8 mouse cellular contexts compared by ENCODE assay signal in genomic region chr16:91452363-91452896, GRCm38 (mm10). TPM values are rescaled to one million over a fixed set of nuclear protein-coding genes. Genes with fewer than 3 reads are reported as not detected.
A peak's percentile ranks its signal among the peaks of the same experiment; 100 is the strongest.
DNase-seq lines count a peak whose midpoint lies in the region; ATAC-seq and TF ChIP-seq lines count a peak whose summit lies in the region.

No protein-coding gene starts in this region.

- no peaks in the 10 kb centered on the region for H3K27me3 ChIP-seq in liver, adult 2 months (ENCODE audit: control insufficient read depth, insufficient read depth, low read length)
- no peaks in the 10 kb centered on the region for H3K27me3 ChIP-seq in liver, embryonic 11.5 days (replicated peaks; ENCODE audit: control insufficient read depth, insufficient read depth, low read length)
- no peaks in the 10 kb centered on the region for H3K27me3 ChIP-seq in intestine, postnatal 0 days (replicated peaks; ENCODE audit: control insufficient read depth, insufficient read depth, low read length)
- no peaks in the 10 kb centered on the region for H3K27me3 ChIP-seq in splenic B cell, adult 2 months (ENCODE audit: control insufficient read depth, insufficient read depth, low read length, poor library complexity, severe bottlenecking)
- no peaks in the 10 kb centered on the region for H3K27me3 ChIP-seq in forebrain, embryonic 10.5 days (ENCODE audit: poor library complexity, severe bottlenecking)

- H3K27ac ChIP-seq in liver, adult 2 months (replicated peaks; ENCODE audit: insufficient read depth, low read depth, low read length), result peak overlapping the region; percentile 42
- H3K27ac ChIP-seq in liver, embryonic 11.5 days (ENCODE audit: low read depth, low read length), result no peak overlapping the region
- no peak overlapping the region for H3K27ac ChIP-seq in intestine, postnatal 0 days (ENCODE audit: low read depth, low read length)
- H3K27ac ChIP-seq in forebrain, embryonic 10.5 days, result no peak overlapping the region

- no peak for TF ChIP-seq POLR2A in liver, adult 2 months (IDR thresholded peaks at IDR 0.05; ENCODE audit: extremely low read depth, insufficient read depth, low read length)

- TF ChIP-seq CTCF in liver, adult 2 months (IDR thresholded peaks at IDR 0.05; ENCODE audit: low read depth, low read length), result peak; percentile 12; the same call in 1 of the 2 replicates
- TF ChIP-seq CTCF in intestine, postnatal 0 days (IDR thresholded peaks at IDR 0.05; ENCODE audit: low read depth), result no peak

- H3K36me3 ChIP-seq in liver, adult 2 months (ENCODE audit: control insufficient read depth, insufficient read depth, low read length), result no peaks in the 10 kb centered on the region
- H3K36me3 ChIP-seq in liver, embryonic 11.5 days (ENCODE audit: control insufficient read depth, insufficient read depth, low read length), result no peaks in the 10 kb centered on the region
- H3K36me3 ChIP-seq in intestine, postnatal 0 days (ENCODE audit: control insufficient read depth, insufficient read depth), result no peaks in the 10 kb centered on the region
- H3K36me3 ChIP-seq in splenic B cell, adult 2 months (ENCODE audit: control insufficient read depth, insufficient read depth, low read length, poor library complexity, severe bottlenecking), result no peaks in the 10 kb centered on the region
- no peaks in the 10 kb centered on the region for H3K36me3 ChIP-seq in forebrain, embryonic 10.5 days (replicated peaks)

- peak; percentile 94 for DNase-seq in liver, adult 2 months (ENCODE audit: extremely low read depth, low read depth, low spot score)
- no peak for DNase-seq in liver, embryonic 11.5 days (ENCODE audit: low spot score)
- peak; percentile 44 for DNase-seq in splenic B cell, adult 2 months (ENCODE audit: low read depth, low spot score)
- no peak for DNase-seq in cerebellum, postnatal 4 days (ENCODE audit: low spot score in 2 of 2)
- DNase-seq in thymus, postnatal 14 days, result no peak
- no peak for DNase-seq in forebrain, embryonic 10.5 days (ENCODE audit: extremely low spot score, low spot score)

- H3K4me1 ChIP-seq in liver, adult 2 months (ENCODE audit: control insufficient read depth, insufficient read depth, low read length), result peaks cover 18% of the 10 kb centered on the region
- H3K4me1 ChIP-seq in liver, embryonic 11.5 days (replicated peaks; ENCODE audit: control insufficient read depth, insufficient read depth, low read length), result peaks cover 27% of the 10 kb centered on the region
- 0 out of 2 replicates have a peak, but pooled peaks cover 2% of the 10 kb centered on the region for H3K4me1 ChIP-seq in intestine, postnatal 0 days (replicated peaks; ENCODE audit: control insufficient read depth, insufficient read depth, low read length)
- H3K4me1 ChIP-seq in forebrain, embryonic 10.5 days, result peaks cover 3% of the 10 kb centered on the region; the same call in 1 of the 2 replicates

- H3K4me2 ChIP-seq in liver, embryonic 11.5 days, result no peak overlapping the region
- H3K4me2 ChIP-seq in intestine, postnatal 0 days (replicated peaks; ENCODE audit: low read depth), result no peak overlapping the region

- H3K9me3 ChIP-seq in liver, embryonic 11.5 days (ENCODE audit: control insufficient read depth, low read length), result no peaks in the 10 kb centered on the region
- H3K9me3 ChIP-seq in intestine, postnatal 0 days (ENCODE audit: control insufficient read depth), result no peaks in the 10 kb centered on the region
- H3K9me3 ChIP-seq in forebrain, embryonic 10.5 days, result no peaks in the 10 kb centered on the region

- WGBS in liver, adult 2 months, result 16% methylated on average over 6 of the region's 6 CpGs
- WGBS in liver, embryonic 11.5 days, result 58% methylated on average over 6 of the region's 6 CpGs
- 25% methylated on average over 6 of the region's 6 CpGs for WGBS in intestine, postnatal 0 days
- WGBS in forebrain, embryonic 10.5 days, result 86% methylated on average over 6 of the region's 6 CpGs

- H3K9ac ChIP-seq in liver, adult 2 months (ENCODE audit: low read depth, low read length), result no peak overlapping the region
- no peak overlapping the region for H3K9ac ChIP-seq in liver, embryonic 11.5 days (ENCODE audit: low read depth, low read length)
- H3K9ac ChIP-seq in intestine, postnatal 0 days (ENCODE audit: low read depth, low read length), result no peak overlapping the region

- H3K4me3 ChIP-seq in liver, adult 2 months (ENCODE audit: insufficient read depth, low read depth, low read length), result no peak overlapping the region
- no peak overlapping the region for H3K4me3 ChIP-seq in liver, embryonic 11.5 days (ENCODE audit: low read depth, low read length)
- no peak overlapping the region for H3K4me3 ChIP-seq in intestine, postnatal 0 days (ENCODE audit: low read depth, low read length)
- H3K4me3 ChIP-seq in forebrain, embryonic 10.5 days, result no peak overlapping the region

- ATAC-seq in liver, embryonic 11.5 days (replicated peaks; ENCODE audit: low FRiP score), result no peak
- peak; percentile 45; the same call in 1 of the 2 replicates for ATAC-seq in common myeloid progenitor, adult 5-6 weeks (replicated peaks; ENCODE audit: low read depth, poor library complexity, severe bottlenecking)
- peak; percentile 44 for ATAC-seq in intestine, postnatal 0 days

- H3K79me2 ChIP-seq in liver, adult 2 months (ENCODE audit: control insufficient read depth, insufficient read depth, low read length), result no peaks in the 10 kb centered on the region

RNA-seq across cellular contexts. Expression of gene Ifnar1, which starts 32.6 kb away (rescaled TPM):
- 26.4 and 28.3 TPM in 2 replicates for total RNA-seq in liver, adult 2 months (2014; rRNA removed)
- polyA plus RNA-seq in liver, adult 2 months (2012; rRNA removed), result 11.9 and 14.0 TPM in 2 replicates
- 32.6 and 35.5 TPM in 2 replicates for polyA plus RNA-seq in liver, embryonic 11.5 days (2014; fragmentation: Nextera tagmentation; extraction: Ambion mirVana)
- total RNA-seq in common myeloid progenitor, adult 5-6 weeks (2017), result 34.6 and 43.3 TPM in 2 replicates
- 18.2 and 21.6 TPM in 2 replicates for polyA plus RNA-seq in intestine, postnatal 0 days (2015; fragmentation: Nextera tagmentation; extraction: Ambion mirVana)
- polyA plus RNA-seq in forebrain, embryonic 10.5 days (2016; fragmentation: Nextera tagmentation; extraction: Ambion mirVana), result 48.3 and 52.7 TPM in 2 replicates

RNA-seq across cellular contexts. Expression of gene Il10rb, which starts 46.5 kb away (rescaled TPM):
- 7.3 and 9.5 TPM in 2 replicates for total RNA-seq in liver, adult 2 months (2014; rRNA removed)
- 5.0 and 5.1 TPM in 2 replicates for polyA plus RNA-seq in liver, adult 2 months (2012; rRNA removed)
- 29.8 and 32.9 TPM in 2 replicates for polyA plus RNA-seq in liver, embryonic 11.5 days (2014; fragmentation: Nextera tagmentation; extraction: Ambion mirVana)
- total RNA-seq in common myeloid progenitor, adult 5-6 weeks (2017), result 34.8 and 53.2 TPM in 2 replicates
- 123 and 124 TPM in 2 replicates for polyA plus RNA-seq in intestine, postnatal 0 days (2015; fragmentation: Nextera tagmentation; extraction: Ambion mirVana)
- polyA plus RNA-seq in forebrain, embryonic 10.5 days (2016; fragmentation: Nextera tagmentation; extraction: Ambion mirVana), result 4.7 and 5.8 TPM in 2 replicates

Comparison
In these comparisons a context has a peak if more than half of its experiments do, and no peak if none do; other contexts are left out.
1. DNase-seq: peak in liver, adult 2 months (single experiment) and splenic B cell, adult 2 months (single experiment); none in liver, embryonic 11.5 days (single experiment), cerebellum, postnatal 4 days (0 of 2), thymus, postnatal 14 days (single experiment) and forebrain, embryonic 10.5 days (single experiment).